Mouse (Mus musculus) retina, embryonic 14.5 days (tissue): ENCODE data around the gene Vps54.
A peak's percentile ranks its signal among the peaks of the same experiment; 100 is the strongest.

Experiments used
- DNase-seq: peaks from one replicate; pipeline ENCODE4 v3.0.0-alpha.2; 2015; ENCODE audit warnings: low spot score

Vps54 gene

GRCm38 (mm10) chr11:21339088-21339487 is 100.0 kb downstream of the Vps54 start:
- DNase-seq, result no peak

GRCm38 (mm10) chr11:21343490-21343889 is 104.4 kb downstream of the Vps54 start:
- no peak for DNase-seq

- no peak for DNase-seq
Measured at GRCm38 (mm10) chr11:21346020-21346419, 106.9 kb downstream of the Vps54 start.

GRCm38 (mm10) chr11:21348890-21349289 is 109.8 kb downstream of the Vps54 start:
- DNase-seq, result no peak

GRCm38 (mm10) chr11:21351296-21351695 is 112.2 kb downstream of the Vps54 start:
- no peak for DNase-seq

- no peak for DNase-seq
Measured at GRCm38 (mm10) chr11:21363144-21363940, 124.3 kb downstream of the Vps54 start.

- DNase-seq, result no peak
Measured at GRCm38 (mm10) chr11:21368466-21368865, 129.4 kb downstream of the Vps54 start.

GRCm38 (mm10) chr11:21369248-21370016 is 130.4 kb downstream of the Vps54 start:
- peak; percentile 43 for DNase-seq

GRCm38 (mm10) chr11:21370399-21371121 is 131.5 kb downstream of the Vps54 start:
- peak; percentile 80 for DNase-seq
